Comparison of ENCODE assay signal across 16 mouse cellular contexts in the genomic region with DNA sequence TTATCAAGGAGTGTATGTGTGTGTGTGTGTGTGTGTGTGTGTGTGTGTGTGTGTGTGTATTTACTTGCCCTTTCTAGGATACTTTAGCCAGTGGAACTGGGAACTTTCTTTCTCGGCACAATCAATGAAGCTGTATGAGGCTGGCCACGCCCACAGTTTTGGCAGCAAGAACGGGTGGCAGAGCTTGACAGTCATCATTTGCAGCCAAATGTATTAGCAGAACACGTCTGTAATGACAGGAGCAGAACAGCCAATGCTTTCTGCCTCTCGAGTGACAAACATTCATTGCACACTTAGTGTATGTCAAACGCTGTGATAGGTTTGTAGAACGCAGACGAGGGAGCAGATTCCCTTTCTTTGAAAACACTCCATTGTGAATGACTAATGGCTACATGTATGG.
"Had no signal": no experiment of that assay in that cellular context is flagged by ENCODE, and none has a peak within 500 bp of the region (broad histone marks: within the 10 kb centered on the region; RNA-seq: fewer than 3 reads in every experiment).

No protein-coding gene starts in this region.

- H3K4me3 ChIP-seq: kidney, embryonic 15.5 days; limb, embryonic 13.5 days; liver, embryonic 12.5 days; midbrain, embryonic 12.5 days; neural tube, embryonic 13.5 days had no signal

- H3K9me3 ChIP-seq: kidney, embryonic 15.5 days; limb, embryonic 13.5 days; liver, embryonic 12.5 days; midbrain, embryonic 12.5 days; neural tube, embryonic 13.5 days had no signal

- H3K4me2 ChIP-seq: kidney, embryonic 15.5 days; limb, embryonic 13.5 days; liver, embryonic 12.5 days; lung, embryonic 14.5 days; midbrain, embryonic 12.5 days; neural tube, embryonic 13.5 days had no signal

- H3K4me1 ChIP-seq: liver, embryonic 12.5 days had no signal

- H3K9ac ChIP-seq: kidney, embryonic 15.5 days; limb, embryonic 13.5 days; liver, embryonic 12.5 days; lung, embryonic 14.5 days; midbrain, embryonic 12.5 days; neural tube, embryonic 13.5 days had no signal

- H3K36me3 ChIP-seq: kidney, embryonic 15.5 days; limb, embryonic 13.5 days; liver, embryonic 12.5 days; midbrain, embryonic 12.5 days; neural tube, embryonic 13.5 days had no signal

- DNase-seq: kidney, adult 18-20 months; kidney, postnatal 14 days; lung, embryonic 14.5 days; lung, postnatal 10 days; lung, postnatal 4 days; retina, postnatal 1 day; right cerebral cortex, postnatal 4 days; spleen, adult 18-20 months; thymus, adult 18-20 months; thymus, postnatal 25 days had no signal

- ATAC-seq: liver, embryonic 12.5 days; midbrain, embryonic 16.5 days had no signal

- H3K27me3 ChIP-seq: kidney, embryonic 15.5 days; limb, embryonic 13.5 days; liver, embryonic 12.5 days; midbrain, embryonic 12.5 days had no signal

- H3K27ac ChIP-seq: kidney, embryonic 15.5 days; limb, embryonic 13.5 days; liver, embryonic 12.5 days; midbrain, embryonic 12.5 days had no signal
